Mouse (Mus musculus) hindbrain, embryonic 11.5 days (tissue): ENCODE results near the gene Gimap5. TPM values are rescaled to one million over a fixed set of nuclear protein-coding genes. Genes with fewer than 3 reads are reported as not detected.

ENCODE experiments used
- ATAC-seq: fragments of 200-750 bp; cut with Nextera tagmentation; 2 replicates; pipeline ENCODE4 v1.8.0; 2017; ENCODE audit warnings: mild to moderate bottlenecking, moderate TSS enrichment, moderate library complexity; ENCODE audit not compliant: low FRiP score
- DNase-seq: peaks from one replicate; pipeline ENCODE4 v3.0.0-alpha.2; 2015; ENCODE audit warnings: low spot score
- H3K27ac ChIP-seq: fragments of 300-500 bp; sonication (generic); 2 replicates; pipeline ENCODE4 v1.5.1; 2014; ENCODE audit warnings: mild to moderate bottlenecking, low read depth, low read length
- H3K27me3 ChIP-seq: fragments of 300-500 bp; sonication (generic); 2 replicates; pipeline ENCODE4 v1.6.1; 2014; ENCODE audit warnings: mild to moderate bottlenecking, low read length, moderate library complexity, mixed read lengths; ENCODE audit not compliant: control insufficient read depth, insufficient read depth
- H3K36me3 ChIP-seq: fragments of 300-500 bp; sonication (generic); 2 replicates; pipeline ENCODE4 v1.6.1; 2014; ENCODE audit warnings: mild to moderate bottlenecking, low read length, moderate library complexity, mixed read lengths; ENCODE audit not compliant: control insufficient read depth, insufficient read depth
- H3K4me1 ChIP-seq: fragments of 300-500 bp; sonication (generic); replicated peaks from 2 replicates; pipeline ENCODE4 v1.6.1; 2014; ENCODE audit warnings: low read length, mixed read lengths; ENCODE audit not compliant: control insufficient read depth, insufficient read depth
- H3K4me2 ChIP-seq: fragments of 300-500 bp; sonication (generic); replicated peaks from 2 replicates; pipeline ENCODE4 v1.6.1; 2014; ENCODE audit warnings: mild to moderate bottlenecking, low read depth, low read length
- H3K4me3 ChIP-seq: fragments of 300-500 bp; sonication (generic); 2 replicates; pipeline ENCODE4 v1.5.1; 2014; ENCODE audit warnings: low read depth, low read length
- H3K9ac ChIP-seq: fragments of 300-500 bp; sonication (generic); 2 replicates; pipeline ENCODE4 v1.6.1; 2014; ENCODE audit warnings: low read depth, low read length
- H3K9me3 ChIP-seq: fragments of 300-500 bp; sonication (generic); 2 replicates; pipeline ENCODE4 v1.6.1; 2016; ENCODE audit warnings: low read length; ENCODE audit not compliant: control insufficient read depth
- WGBS: fragments of 180-500 bp; shearing (Covaris S2); extraction: QIAGEN DNeasy Blood & Tissue Kit; methylation state at CpG from one replicate; pipeline ENCODE4 v1.1.7; 2014; 5-methylcytosine and 5-hydroxymethylcytosine counted together
- polyA plus RNA-seq: library from polyadenylated mRNA; unstranded; fragments of >200 nt; fragmentation: Nextera tagmentation; extraction: Ambion mirVana; gene quantifications from 2 replicates; pipeline ENCODE4 v1.2.1, GENCODE M21; 2014

The Gimap5 gene
- polyA plus RNA-seq, result 0.49 and 0.92 TPM in 2 replicates

DNA sequence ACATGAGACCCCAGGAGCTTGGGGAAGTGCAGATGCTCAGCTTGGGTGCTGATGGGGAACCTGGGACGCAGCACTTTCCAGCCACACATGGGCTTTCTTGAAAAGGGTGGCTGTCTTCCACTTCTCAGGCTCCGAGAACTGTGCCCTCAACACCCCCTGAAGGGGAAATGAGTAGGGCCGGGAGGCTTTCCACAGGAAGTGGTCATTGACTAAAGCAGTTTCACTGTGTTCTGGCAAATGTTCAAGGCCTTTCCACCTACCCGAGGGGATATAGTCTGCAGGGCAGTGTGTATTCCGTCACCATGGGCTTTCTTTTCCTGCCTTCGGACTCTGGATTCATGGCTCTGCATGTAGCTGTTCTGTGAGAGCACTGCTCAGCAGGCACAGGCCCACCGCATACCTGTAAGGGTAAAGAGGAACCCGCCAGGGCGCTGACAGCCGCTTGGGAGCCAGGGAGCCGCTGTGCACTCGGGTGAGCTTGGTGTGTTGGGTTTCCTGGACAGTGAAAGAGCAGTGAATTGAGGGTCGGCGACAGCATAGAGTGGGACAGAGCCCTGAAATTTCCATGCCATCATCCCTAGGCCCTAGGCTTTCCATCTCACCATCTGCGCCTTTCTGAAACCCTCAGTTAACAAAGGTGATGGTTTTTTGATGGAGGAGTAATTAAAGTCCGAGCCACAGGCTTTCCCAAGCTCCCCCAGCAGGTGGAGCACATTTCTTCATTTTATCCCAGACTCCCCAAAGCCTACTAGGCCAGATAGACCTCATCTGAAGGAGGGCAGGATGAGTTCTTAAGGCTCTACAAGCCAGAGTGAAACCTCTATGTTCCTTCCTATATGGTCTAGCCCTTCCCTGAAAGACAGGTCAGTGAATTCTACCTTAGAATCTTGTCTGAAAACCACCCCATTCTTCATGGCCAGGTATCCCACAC, at the start of gene Gimap5:
Gene Gimap5, plus strand, starts transcription at position 239 of the 931 bp plus-strand sequence.
- no peaks in the 10 kb centered on the region for H3K9me3 ChIP-seq
- no peaks in the 10 kb centered on the region; the same call in 1 of the 2 replicates for H3K4me1 ChIP-seq
- ATAC-seq (no peak), DNase-seq (peak; percentile 66)
- H3K4me2 ChIP-seq, result no peak within 1 kb of the TSS
- no peak within 1 kb of the TSS for H3K9ac ChIP-seq
- no peak within 1 kb of the TSS for H3K4me3 ChIP-seq
- 47% methylated on average over 16 of the region's 16 CpGs for WGBS
- H3K27ac ChIP-seq, result no peak within 1 kb of the TSS
- no peaks in the 10 kb centered on the region for H3K36me3 ChIP-seq
- H3K27me3 ChIP-seq, result peaks cover 13% of the 10 kb centered on the region

DNA sequence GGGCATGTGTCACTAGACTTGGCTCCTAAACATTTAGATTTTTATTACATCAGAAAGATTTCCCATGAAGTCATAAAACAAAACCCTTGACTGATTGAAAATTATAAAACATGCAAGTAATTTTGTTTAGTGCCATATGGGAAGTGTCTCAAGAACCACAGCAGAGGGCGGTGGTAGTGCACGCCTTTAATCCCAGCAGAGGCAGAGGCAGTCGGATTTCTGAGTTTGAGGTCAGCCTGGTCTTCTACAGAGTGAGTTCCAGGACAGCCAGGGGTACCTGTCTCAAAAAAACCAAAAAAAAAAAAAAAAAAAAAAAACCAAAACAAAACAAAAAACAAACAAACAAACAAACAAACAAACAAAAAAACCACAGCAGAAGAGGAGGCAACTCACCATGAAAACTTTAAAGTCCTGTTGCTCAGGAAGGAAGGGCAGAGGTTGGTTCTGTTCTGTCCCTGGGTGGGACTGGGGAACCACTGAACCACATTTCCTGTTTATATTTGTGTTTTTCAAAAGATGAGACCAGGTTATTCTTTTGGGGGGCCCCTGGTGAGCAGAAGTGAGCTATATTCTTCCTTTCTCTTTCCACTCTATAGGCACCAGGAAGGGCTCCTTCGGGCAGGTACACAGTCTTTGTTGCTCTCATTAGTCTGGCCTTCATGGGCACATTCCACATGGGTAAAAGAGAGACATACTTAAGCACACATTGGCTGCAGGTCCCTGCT, 49.0 kb upstream of the Gimap5 start:
- Histone ChIP-seq H3K4me1 (no peaks in the 10 kb centered on the region), H3K9ac (no peak overlapping the region), H3K36me3 (no peaks in the 10 kb centered on the region), H3K27me3 (no peaks in the 10 kb centered on the region), H3K27ac (no peak overlapping the region), H3K4me2 (no peak overlapping the region), H3K4me3 (no peak overlapping the region), H3K9me3 (no peaks in the 10 kb centered on the region)
- no peak for ATAC-seq
- WGBS, result 84% methylated on average over 4 of the region's 4 CpGs
- DNase-seq, result no peak

DNA sequence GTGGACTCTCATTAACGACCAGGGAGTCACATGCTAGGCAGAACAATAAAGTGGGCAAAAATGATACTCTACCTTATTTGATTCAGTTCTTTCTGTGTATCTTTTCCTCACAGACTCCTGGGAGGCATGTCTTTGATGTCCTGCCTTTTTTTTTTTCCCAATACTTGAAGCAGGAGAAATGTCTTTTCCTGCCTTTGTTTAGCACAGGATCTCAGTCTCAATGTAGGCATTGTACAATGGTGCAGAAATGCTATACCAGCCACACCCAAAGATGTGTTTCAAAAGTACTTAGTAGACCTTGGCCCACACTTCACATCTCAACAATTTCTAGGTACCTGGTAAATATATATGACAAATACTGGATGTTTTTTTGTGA, 48.5 kb upstream of the Gimap5 start:
- no peak for DNase-seq
- Histone ChIP-seq H3K4me2 (no peak overlapping the region), H3K9me3 (no peaks in the 10 kb centered on the region), H3K27ac (no peak overlapping the region), H3K4me3 (no peak overlapping the region), H3K4me1 (no peaks in the 10 kb centered on the region), H3K36me3 (no peaks in the 10 kb centered on the region), H3K9ac (no peak overlapping the region), H3K27me3 (no peaks in the 10 kb centered on the region)
- ATAC-seq, result no peak
- WGBS, result 70% methylated on average over 1 of the region's 1 CpGs

DNA sequence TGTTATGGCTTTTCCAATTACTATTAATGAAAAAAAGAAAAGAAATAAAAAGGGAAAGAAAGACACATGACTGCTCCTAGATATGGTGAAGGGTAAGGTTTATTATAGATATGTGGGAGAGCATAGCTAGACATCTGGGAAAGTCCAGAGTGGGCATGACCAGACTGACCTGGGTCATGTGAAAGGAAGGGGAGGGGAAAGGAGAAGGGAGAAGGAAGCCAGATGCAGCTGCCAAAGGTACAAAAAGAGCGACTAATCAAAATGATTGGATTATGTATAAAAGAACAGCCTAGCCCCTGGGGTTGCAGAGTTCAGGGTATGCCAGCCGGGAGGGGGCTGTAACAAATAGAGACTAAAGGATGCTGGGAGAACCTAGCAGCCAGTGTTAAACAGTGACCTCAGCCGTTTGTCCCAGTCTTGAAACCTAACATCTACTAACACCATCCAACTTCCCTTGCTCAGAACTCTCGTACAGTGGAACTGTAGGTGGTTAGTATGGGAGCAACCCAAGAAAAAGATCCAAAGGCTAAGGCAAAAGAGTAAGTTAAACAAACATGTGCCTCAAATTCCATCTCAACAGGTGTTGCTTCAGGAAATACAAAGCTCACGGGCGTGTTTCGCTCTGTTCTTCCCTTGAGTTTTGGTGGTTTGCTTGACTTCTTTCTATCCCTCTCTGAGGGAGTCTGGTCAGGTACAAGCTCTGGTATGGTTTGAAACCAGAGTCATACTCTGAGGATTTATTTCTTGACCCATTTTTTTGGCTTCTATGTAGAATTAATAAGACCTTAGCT, 47.7 kb upstream of the Gimap5 start:
- H3K27me3 ChIP-seq, result no peaks in the 10 kb centered on the region
- no peaks in the 10 kb centered on the region for H3K4me1 ChIP-seq
- no peak overlapping the region for H3K27ac ChIP-seq
- no peak overlapping the region for H3K4me3 ChIP-seq
- H3K9ac ChIP-seq, result no peak overlapping the region
- no peaks in the 10 kb centered on the region for H3K9me3 ChIP-seq
- no peak for DNase-seq
- no peak overlapping the region for H3K4me2 ChIP-seq
- 82% methylated on average over 7 of the region's 7 CpGs for WGBS
- ATAC-seq, result no peak
- H3K36me3 ChIP-seq, result no peaks in the 10 kb centered on the region

DNA sequence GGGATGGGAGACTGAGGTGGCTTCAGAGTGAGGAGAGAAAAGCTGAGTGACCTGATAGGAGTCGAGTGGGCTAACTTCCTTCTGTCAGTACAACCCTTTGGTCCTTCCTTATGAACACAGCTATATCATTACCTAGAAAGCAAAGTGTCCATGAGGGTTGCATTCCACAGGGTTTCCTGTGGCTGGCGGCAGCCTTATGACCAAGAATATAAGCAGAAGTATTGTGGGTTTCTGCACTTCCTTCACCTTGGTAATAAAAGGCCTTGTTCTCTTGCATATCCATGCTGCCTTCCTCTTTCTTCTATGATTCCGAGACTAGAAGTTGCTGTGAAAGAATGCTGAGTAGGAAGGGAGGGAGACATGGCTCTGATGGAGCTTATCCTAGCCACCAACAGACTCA, 47.1 kb upstream of the Gimap5 start:
- Histone ChIP-seq H3K36me3 (no peaks in the 10 kb centered on the region), H3K27ac (no peak overlapping the region), H3K4me3 (no peak overlapping the region), H3K4me1 (no peaks in the 10 kb centered on the region), H3K27me3 (no peaks in the 10 kb centered on the region), H3K4me2 (no peak overlapping the region), H3K9ac (no peak overlapping the region), H3K9me3 (no peaks in the 10 kb centered on the region)
- ATAC-seq (no peak), DNase-seq (no peak)
- WGBS, result 84% methylated on average over 3 of the region's 3 CpGs

GRCm38 (mm10) chr6:48700251-48701075, 45.5 kb upstream of the Gimap5 start:
- H3K4me2 ChIP-seq, result no peak overlapping the region
- no peaks in the 10 kb centered on the region for H3K27me3 ChIP-seq
- no peaks in the 10 kb centered on the region for H3K9me3 ChIP-seq
- no peak overlapping the region for H3K27ac ChIP-seq
- H3K4me3 ChIP-seq, result no peak overlapping the region
- no peak overlapping the region for H3K9ac ChIP-seq
- H3K36me3 ChIP-seq, result no peaks in the 10 kb centered on the region
- no peak for ATAC-seq
- 62% methylated on average over 5 of the region's 5 CpGs for WGBS
- no peaks in the 10 kb centered on the region for H3K4me1 ChIP-seq
- DNase-seq, result no peak

- H3K4me2 ChIP-seq, result no peak overlapping the region
- DNase-seq (no peak), ATAC-seq (no peak)
- no peak overlapping the region for H3K27ac ChIP-seq
- no peaks in the 10 kb centered on the region for H3K4me1 ChIP-seq
- H3K9me3 ChIP-seq, result no peaks in the 10 kb centered on the region
- no peaks in the 10 kb centered on the region for H3K27me3 ChIP-seq
- 89% methylated on average over 7 of the region's 7 CpGs for WGBS
- H3K9ac ChIP-seq, result no peak overlapping the region
- no peak overlapping the region for H3K4me3 ChIP-seq
- H3K36me3 ChIP-seq, result no peaks in the 10 kb centered on the region
Observed at GRCm38 (mm10) chr6:48702146-48702545, 43.9 kb upstream of the Gimap5 start.

DNA sequence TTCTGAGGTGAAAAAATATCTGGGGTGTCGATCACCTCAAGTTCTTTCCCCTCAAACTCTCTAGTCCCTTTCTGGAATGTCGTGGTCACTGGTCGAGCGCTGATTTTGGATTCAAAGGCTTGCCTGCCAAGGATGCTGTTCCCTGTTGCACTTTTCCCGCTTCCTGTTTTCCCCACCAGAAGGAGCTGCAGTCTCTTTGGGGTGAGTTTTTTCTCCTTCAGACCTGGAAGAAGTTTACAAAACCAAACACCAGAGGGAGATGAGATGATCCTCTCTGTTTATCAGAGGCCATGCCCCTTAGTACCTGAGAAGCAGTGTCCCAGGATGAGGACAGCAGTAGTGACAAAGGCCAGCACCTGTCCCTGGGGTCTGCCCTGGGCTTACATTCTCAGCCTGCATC, 43.4 kb upstream of the Gimap5 start:
- ATAC-seq (no peak), DNase-seq (no peak)
- no peaks in the 10 kb centered on the region for H3K27me3 ChIP-seq
- no peak overlapping the region for H3K4me2 ChIP-seq
- H3K27ac ChIP-seq, result no peak overlapping the region
- H3K9ac ChIP-seq, result no peak overlapping the region
- 66% methylated on average over 5 of the region's 5 CpGs for WGBS
- H3K36me3 ChIP-seq, result no peaks in the 10 kb centered on the region
- H3K9me3 ChIP-seq, result no peaks in the 10 kb centered on the region
- no peak overlapping the region for H3K4me3 ChIP-seq
- no peaks in the 10 kb centered on the region for H3K4me1 ChIP-seq
